Mouse (Mus musculus) embryonic facial prominence, embryonic 11.5 days (tissue): Measurements from ENCODE around the gene Retreg3. TPM values are rescaled to one million over a fixed set of nuclear protein-coding genes. Genes with fewer than 3 reads are reported as not detected.

ENCODE experiments used
- ATAC-seq: fragments of 200-750 bp; cut with Nextera tagmentation; replicated peaks from 2 replicates; pipeline ENCODE4 v1.8.0; 2017; ENCODE audit warnings: low read depth; ENCODE audit not compliant: insufficient number of reproducible peaks, low FRiP score, low TSS enrichment
- DNase-seq: peaks from one replicate; pipeline ENCODE4 v3.0.0-alpha.2; 2015; ENCODE audit warnings: low spot score
- H3K27ac ChIP-seq: fragments of 300-500 bp; sonication (generic); replicated peaks from 2 replicates; pipeline ENCODE4 v1.5.1; 2014; ENCODE audit warnings: mild to moderate bottlenecking, low read depth, low read length, control low read depth
- H3K27me3 ChIP-seq: fragments of 300-500 bp; sonication (generic); 2 replicates; pipeline ENCODE4 v1.6.1; 2014; ENCODE audit warnings: mild to moderate bottlenecking, low read length, moderate library complexity, mixed read lengths; ENCODE audit not compliant: control insufficient read depth, insufficient read depth
- H3K36me3 ChIP-seq: fragments of 300-500 bp; sonication (generic); replicated peaks from 2 replicates; pipeline ENCODE4 v1.6.1; 2014; ENCODE audit warnings: low read depth, mild to moderate bottlenecking, low read length, moderate library complexity, mixed read lengths; ENCODE audit not compliant: control insufficient read depth, insufficient read depth
- H3K4me1 ChIP-seq: fragments of 300-500 bp; sonication (generic); 2 replicates; pipeline ENCODE4 v1.6.1; 2014; ENCODE audit warnings: low read length, mixed read lengths; ENCODE audit not compliant: control insufficient read depth, insufficient read depth
- H3K4me2 ChIP-seq: fragments of 300-500 bp; sonication (generic); 2 replicates; pipeline ENCODE4 v1.6.1; 2014; ENCODE audit warnings: low read depth, mild to moderate bottlenecking, control low read depth, low read length, moderate library complexity
- H3K4me3 ChIP-seq: fragments of 300-500 bp; sonication (generic); 2 replicates; pipeline ENCODE4 v1.5.1; 2014; ENCODE audit warnings: low read depth, low read length, control low read depth
- H3K9ac ChIP-seq: fragments of 300-500 bp; sonication (generic); replicated peaks from 2 replicates; pipeline ENCODE4 v1.6.1; 2014; ENCODE audit warnings: mild to moderate bottlenecking, control low read depth, low read length
- H3K9me3 ChIP-seq: fragments of 300-500 bp; sonication (generic); replicated peaks from 2 replicates; pipeline ENCODE4 v1.6.1; 2016; ENCODE audit warnings: mild to moderate bottlenecking, low read length, inconsistent platforms, mixed read lengths; ENCODE audit not compliant: control insufficient read depth
- WGBS: fragments of 180-500 bp; shearing (Covaris S2); extraction: QIAGEN DNeasy Blood & Tissue Kit; methylation state at CpG from one replicate; pipeline ENCODE4 v1.1.7; 2014; 5-methylcytosine and 5-hydroxymethylcytosine counted together
- polyA plus RNA-seq: library from polyadenylated mRNA; unstranded; fragments of >200 nt; fragmentation: Nextera tagmentation; extraction: Ambion mirVana; gene quantifications from 2 replicates; pipeline ENCODE4 v1.2.1, GENCODE M21; 2014

The Retreg3 gene
- polyA plus RNA-seq, 1 experiment from 2014 or later = 10.7 TPM

DNA sequence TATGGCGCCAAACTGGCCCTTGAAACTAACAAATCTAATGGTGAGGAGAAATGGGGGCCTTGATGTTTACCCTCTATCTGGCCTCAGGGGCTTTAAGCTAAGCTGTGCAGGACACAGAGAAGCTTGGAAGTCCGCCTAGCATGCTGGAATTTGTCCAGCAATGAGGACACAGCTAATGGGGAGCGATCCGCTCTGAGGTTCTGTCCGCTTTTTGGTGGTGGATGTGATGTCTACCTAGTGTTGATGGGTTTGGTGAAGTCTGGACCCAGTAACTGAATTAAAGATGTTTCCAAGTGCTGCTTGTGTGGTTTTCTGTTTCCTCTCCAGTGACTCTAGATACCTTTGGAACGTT is 33.4 kb downstream of the Retreg3 start:
- 86% methylated on average over 6 of the region's 6 CpGs for WGBS
- H3K27me3 ChIP-seq = no peaks in the 10 kb centered on the region
- H3K36me3 ChIP-seq = peaks cover under 1% of the 10 kb centered on the region; the same call in 1 of the 2 replicates
- DNase-seq (no peak), ATAC-seq (no peak)
- peak overlapping the region; percentile 92 for H3K4me2 ChIP-seq
- no peak overlapping the region for H3K4me3 ChIP-seq
- no peak overlapping the region; the same call in 1 of the 2 replicates for H3K9ac ChIP-seq
- no peaks in the 10 kb centered on the region for H3K9me3 ChIP-seq
- peaks cover 5% of the 10 kb centered on the region; the same call in 1 of the 2 replicates for H3K4me1 ChIP-seq
- no peak overlapping the region for H3K27ac ChIP-seq

GRCm38 (mm10) chr11:101085617-101086322 is 33.9 kb downstream of the Retreg3 start:
- H3K9ac ChIP-seq = no peak overlapping the region
- H3K4me1 ChIP-seq = peaks cover 5% of the 10 kb centered on the region; the same call in 1 of the 2 replicates
- H3K27me3 ChIP-seq = peaks cover 2% of the 10 kb centered on the region
- no peak overlapping the region for H3K4me2 ChIP-seq
- H3K4me3 ChIP-seq = no peak overlapping the region
- no peaks in the 10 kb centered on the region for H3K9me3 ChIP-seq
- ATAC-seq (no peak), DNase-seq (no peak)
- H3K36me3 ChIP-seq = no peaks in the 10 kb centered on the region
- 92% methylated on average over 18 of the region's 18 CpGs for WGBS
- no peak overlapping the region for H3K27ac ChIP-seq

GRCm38 (mm10) chr11:101084811-101085210 is 34.9 kb downstream of the Retreg3 start:
- Histone ChIP-seq H3K4me3 (no peak overlapping the region), H3K27me3 (peaks cover 11% of the 10 kb centered on the region), H3K4me2 (no peak overlapping the region), H3K9me3 (no peaks in the 10 kb centered on the region), H3K36me3 (no peaks in the 10 kb centered on the region), H3K4me1 (peaks cover 5% of the 10 kb centered on the region), H3K27ac (no peak overlapping the region), H3K9ac (no peak overlapping the region)
- DNase-seq (no peak), ATAC-seq (no peak)
- WGBS = 94% methylated on average over 12 of the region's 12 CpGs

DNA sequence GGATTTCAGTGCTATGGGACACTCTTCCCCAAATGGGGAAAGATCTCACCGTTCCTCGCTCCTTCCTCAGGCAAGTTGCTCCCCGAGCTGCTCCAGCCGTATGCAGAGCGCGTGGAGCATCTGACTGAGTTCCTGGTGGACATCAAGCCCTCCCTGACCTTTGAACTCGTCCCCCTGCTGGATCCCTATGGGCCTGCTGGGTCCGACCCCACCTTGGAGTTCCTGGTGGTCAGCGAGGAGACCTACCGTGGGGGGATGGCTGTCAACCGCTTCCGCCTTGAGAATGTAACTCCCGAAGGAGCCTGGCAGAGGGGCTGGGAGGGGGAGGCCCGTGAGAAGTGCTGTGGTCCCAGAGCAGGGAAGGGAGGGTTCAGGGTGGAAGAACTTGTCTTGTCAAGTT is 35.4 kb downstream of the Retreg3 start:
- no peak overlapping the region for H3K4me2 ChIP-seq
- DNase-seq = no peak
- peaks cover 5% of the 10 kb centered on the region for H3K4me1 ChIP-seq
- H3K27ac ChIP-seq = no peak overlapping the region
- H3K27me3 ChIP-seq = peaks cover 16% of the 10 kb centered on the region
- H3K9ac ChIP-seq = no peak overlapping the region
- no peak overlapping the region for H3K4me3 ChIP-seq
- H3K9me3 ChIP-seq = no peaks in the 10 kb centered on the region
- H3K36me3 ChIP-seq = no peaks in the 10 kb centered on the region
- 84% methylated on average over 14 of the region's 14 CpGs for WGBS
- ATAC-seq = no peak

DNA sequence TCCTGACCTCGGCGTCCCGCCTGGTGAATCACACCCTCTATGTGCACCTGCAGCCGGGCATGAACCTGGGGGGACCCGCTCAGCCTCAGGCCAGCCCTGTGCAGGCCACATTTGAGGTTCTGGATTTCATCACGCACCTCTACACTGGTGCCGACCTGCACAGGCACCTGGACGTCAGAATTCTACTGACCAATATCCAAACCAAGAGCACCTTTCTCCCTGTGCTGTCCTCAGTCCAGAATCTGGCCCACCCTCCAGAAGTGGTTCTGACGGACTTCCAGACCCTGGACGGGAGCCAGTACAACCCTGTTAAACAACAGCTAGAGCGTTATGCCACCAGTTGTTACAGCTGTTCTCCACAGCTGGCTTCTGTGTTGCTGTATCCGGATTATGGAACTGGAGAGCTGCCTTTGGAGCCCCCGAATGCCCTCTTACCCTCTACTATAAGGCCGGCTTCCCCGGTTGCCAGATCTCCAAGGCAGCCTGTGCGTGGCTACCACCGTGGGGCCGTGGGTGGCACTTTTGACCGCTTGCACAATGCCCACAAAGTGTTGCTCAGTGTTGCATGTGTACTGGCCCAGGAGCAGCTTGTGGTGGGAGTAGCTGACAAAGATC is 36.5 kb downstream of the Retreg3 start:
- Histone ChIP-seq H3K27ac (peak overlapping the region; percentile 79), H3K9ac (peak overlapping the region; percentile 90), H3K4me1 (peaks cover 5% of the 10 kb centered on the region), H3K4me3 (peak overlapping the region; percentile 72), H3K4me2 (peak overlapping the region; percentile 95), H3K27me3 (peaks cover 27% of the 10 kb centered on the region), H3K36me3 (no peaks in the 10 kb centered on the region), H3K9me3 (no peaks in the 10 kb centered on the region)
- 37% methylated on average over 19 of the region's 19 CpGs for WGBS
- DNase-seq = no peak
- no peak; the same call in 1 of the 2 replicates for ATAC-seq

GRCm38 (mm10) chr11:101082208-101083082 is 37.2 kb downstream of the Retreg3 start, which contains the start of gene Coasy:
Gene Coasy, plus strand, starts transcription at chr11:101082565.
- peak within 1 kb of the TSS; percentile 95 for H3K4me2 ChIP-seq
- peak; percentile 85 for ATAC-seq
- H3K36me3 ChIP-seq = no peaks in the 10 kb centered on the region
- H3K4me3 ChIP-seq = peak within 1 kb of the TSS; percentile 72
- H3K9me3 ChIP-seq = no peaks in the 10 kb centered on the region
- H3K27ac ChIP-seq = peak within 1 kb of the TSS; percentile 79
- WGBS = under 1% methylated on average over 40 of the region's 51 CpGs
- H3K27me3 ChIP-seq = peaks cover 33% of the 10 kb centered on the region
- peaks cover 3% of the 10 kb centered on the region for H3K4me1 ChIP-seq
- peak; percentile 92 for DNase-seq
- H3K9ac ChIP-seq = peak within 1 kb of the TSS; percentile 90

GRCm38 (mm10) chr11:101081659-101082058 is 38.0 kb downstream of the Retreg3 start:
- DNase-seq = no peak
- no peaks in the 10 kb centered on the region for H3K9me3 ChIP-seq
- H3K4me2 ChIP-seq = peak overlapping the region; percentile 95
- H3K27me3 ChIP-seq = peaks cover 39% of the 10 kb centered on the region
- no peak for ATAC-seq
- no peaks in the 10 kb centered on the region for H3K36me3 ChIP-seq
- H3K27ac ChIP-seq = no peak overlapping the region
- H3K4me3 ChIP-seq = peak overlapping the region; percentile 72
- peak overlapping the region; percentile 51 for H3K9ac ChIP-seq
- peaks cover 3% of the 10 kb centered on the region for H3K4me1 ChIP-seq
- 4% methylated on average over 10 of the region's 10 CpGs for WGBS
